Mouse (Mus musculus) hindbrain, embryonic 11.5 days (tissue): Measurements from ENCODE around the gene Gm44511. TPM values are rescaled to one million over a fixed set of nuclear protein-coding genes. Genes with fewer than 3 reads are reported as not detected.
A peak's percentile ranks its signal among the peaks of the same experiment; 100 is the strongest.
"Not testable (repeated sequence)": the region's sequence is repeated elsewhere in the genome, so short reads cannot be mapped to it uniquely, and the experiment has no call there.

ENCODE experiments used
- ATAC-seq: fragments of 200-750 bp; cut with Nextera tagmentation; 2 replicates; pipeline ENCODE4 v1.8.0; 2017; ENCODE audit warnings: mild to moderate bottlenecking, moderate TSS enrichment, moderate library complexity; ENCODE audit not compliant: low FRiP score
- DNase-seq: peaks from one replicate; pipeline ENCODE4 v3.0.0-alpha.2; 2015; ENCODE audit warnings: low spot score
- H3K27ac ChIP-seq: fragments of 300-500 bp; sonication (generic); 2 replicates; pipeline ENCODE4 v1.5.1; 2014; ENCODE audit warnings: mild to moderate bottlenecking, low read depth, low read length
- H3K27me3 ChIP-seq: fragments of 300-500 bp; sonication (generic); 2 replicates; pipeline ENCODE4 v1.6.1; 2014; ENCODE audit warnings: mild to moderate bottlenecking, low read length, moderate library complexity, mixed read lengths; ENCODE audit not compliant: control insufficient read depth, insufficient read depth
- H3K36me3 ChIP-seq: fragments of 300-500 bp; sonication (generic); 2 replicates; pipeline ENCODE4 v1.6.1; 2014; ENCODE audit warnings: mild to moderate bottlenecking, low read length, moderate library complexity, mixed read lengths; ENCODE audit not compliant: control insufficient read depth, insufficient read depth
- H3K4me1 ChIP-seq: fragments of 300-500 bp; sonication (generic); replicated peaks from 2 replicates; pipeline ENCODE4 v1.6.1; 2014; ENCODE audit warnings: low read length, mixed read lengths; ENCODE audit not compliant: control insufficient read depth, insufficient read depth
- H3K4me2 ChIP-seq: fragments of 300-500 bp; sonication (generic); replicated peaks from 2 replicates; pipeline ENCODE4 v1.6.1; 2014; ENCODE audit warnings: mild to moderate bottlenecking, low read depth, low read length
- H3K4me3 ChIP-seq: fragments of 300-500 bp; sonication (generic); 2 replicates; pipeline ENCODE4 v1.5.1; 2014; ENCODE audit warnings: low read depth, low read length
- H3K9ac ChIP-seq: fragments of 300-500 bp; sonication (generic); 2 replicates; pipeline ENCODE4 v1.6.1; 2014; ENCODE audit warnings: low read depth, low read length
- H3K9me3 ChIP-seq: fragments of 300-500 bp; sonication (generic); 2 replicates; pipeline ENCODE4 v1.6.1; 2016; ENCODE audit warnings: low read length; ENCODE audit not compliant: control insufficient read depth
- WGBS: fragments of 180-500 bp; shearing (Covaris S2); extraction: QIAGEN DNeasy Blood & Tissue Kit; methylation state at CpG from one replicate; pipeline ENCODE4 v1.1.7; 2014; 5-methylcytosine and 5-hydroxymethylcytosine counted together
- polyA plus RNA-seq: library from polyadenylated mRNA; unstranded; fragments of >200 nt; fragmentation: Nextera tagmentation; extraction: Ambion mirVana; gene quantifications from 2 replicates; pipeline ENCODE4 v1.2.1, GENCODE M21; 2014

Gm44511 gene
- polyA plus RNA-seq, 1 experiment from 2014 or later: not detected

DNA sequence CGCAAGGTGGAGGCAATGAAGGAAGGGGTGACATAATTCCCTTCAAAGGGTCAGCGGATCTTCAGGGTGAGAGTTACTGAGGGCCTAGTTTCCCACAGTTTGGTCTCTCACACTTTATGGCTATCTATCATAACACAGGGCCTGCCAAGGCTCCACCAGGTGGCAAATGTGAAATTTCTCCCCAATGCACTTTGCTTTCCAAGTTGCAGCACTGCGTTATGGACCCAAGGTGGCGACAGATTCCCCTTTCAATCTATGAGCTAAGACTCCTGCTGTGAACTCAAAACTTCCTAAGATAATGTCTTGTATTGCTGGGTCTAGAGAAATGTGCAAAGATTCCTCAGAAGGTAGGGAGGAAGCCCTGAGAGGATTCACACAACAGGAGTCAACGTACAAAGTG, 17.6 kb downstream of the Gm44511 start:
- DNase-seq: peak; percentile 14

DNA sequence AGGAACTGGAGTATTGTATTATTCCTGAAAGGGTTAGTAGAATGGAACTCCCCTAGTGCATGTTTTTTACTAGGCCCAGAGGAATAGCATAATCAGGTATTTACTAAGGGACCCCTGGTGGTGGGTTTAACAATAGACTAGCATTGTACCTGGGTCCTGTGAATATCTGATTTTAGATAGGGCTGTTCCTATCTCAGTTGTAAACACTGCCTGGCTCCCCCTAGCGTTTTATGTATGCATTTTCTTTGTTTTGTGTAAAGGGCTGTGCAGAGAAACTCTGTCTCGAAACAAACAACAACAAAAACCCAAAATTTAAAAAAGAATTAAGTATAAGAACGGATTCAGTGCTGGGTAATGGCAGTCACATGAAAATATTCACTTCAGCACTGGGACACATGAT, 19.1 kb downstream of the Gm44511 start:
- Histone ChIP-seq H3K36me3 (no peaks in the 10 kb centered on the region), H3K4me3 (no peak overlapping the region), H3K27me3 (no peaks in the 10 kb centered on the region), H3K4me1 (no peaks in the 10 kb centered on the region), H3K9me3 (no peaks in the 10 kb centered on the region), H3K27ac (no peak overlapping the region), H3K9ac (no peak overlapping the region), H3K4me2 (no peak overlapping the region)
- DNase-seq (no peak), ATAC-seq (no peak)
- 67% methylated on average over 3 of the region's 3 CpGs for WGBS

More for the DNA sequence above, 17.6 kb downstream of the Gm44511 start:
- no peak overlapping the region for H3K4me3 ChIP-seq
- 86% methylated on average over 5 of the region's 5 CpGs for WGBS
- H3K9ac ChIP-seq: no peak overlapping the region
- no peaks in the 10 kb centered on the region for H3K36me3 ChIP-seq
- H3K27me3 ChIP-seq: no peaks in the 10 kb centered on the region
- ATAC-seq: no peak
- no peaks in the 10 kb centered on the region for H3K9me3 ChIP-seq
- H3K4me1 ChIP-seq: no peaks in the 10 kb centered on the region
- no peak overlapping the region for H3K4me2 ChIP-seq
- H3K27ac ChIP-seq: no peak overlapping the region

DNA sequence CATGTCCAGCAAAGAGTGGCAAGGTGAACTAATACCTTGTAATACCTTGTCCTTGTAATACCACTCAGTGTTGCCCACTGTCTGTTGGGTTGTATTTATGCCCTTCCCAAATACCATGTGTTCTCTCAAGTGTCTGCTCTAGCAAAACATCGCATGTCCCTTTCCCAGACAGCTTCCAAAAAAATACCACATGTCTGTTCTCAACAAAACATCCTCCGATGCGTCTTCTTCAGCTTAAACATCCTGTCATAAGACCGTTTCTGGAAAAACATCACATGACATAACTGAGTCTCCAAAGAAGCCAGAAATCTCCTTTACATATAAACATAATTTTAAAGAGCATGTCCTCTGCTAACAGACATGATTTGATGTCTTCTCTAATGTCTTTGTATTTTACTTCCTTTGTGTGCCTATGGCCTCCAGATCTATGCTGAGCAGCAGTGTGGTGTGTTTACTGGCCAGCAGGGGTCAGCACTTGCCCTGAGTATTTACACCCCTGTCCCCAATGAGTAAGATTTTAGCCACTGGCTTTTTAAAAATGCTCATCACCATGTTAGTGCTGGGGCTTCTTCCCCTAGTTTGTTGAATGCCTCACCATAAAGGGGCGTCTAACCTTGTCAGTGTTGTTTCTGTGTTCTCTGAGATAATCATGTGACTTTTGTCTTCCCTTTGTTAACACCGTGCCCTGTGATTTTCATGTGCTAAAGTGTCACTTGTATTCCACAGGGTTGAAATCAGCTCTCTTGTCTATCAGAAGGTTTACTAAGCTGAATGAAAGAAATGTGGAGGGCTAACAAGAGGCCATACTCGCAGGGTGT, 21.1 kb downstream of the Gm44511 start:
- ATAC-seq: peak; percentile 49; the same call in 1 of the 2 replicates
- WGBS: 73% methylated on average over 7 of the region's 7 CpGs

DNA sequence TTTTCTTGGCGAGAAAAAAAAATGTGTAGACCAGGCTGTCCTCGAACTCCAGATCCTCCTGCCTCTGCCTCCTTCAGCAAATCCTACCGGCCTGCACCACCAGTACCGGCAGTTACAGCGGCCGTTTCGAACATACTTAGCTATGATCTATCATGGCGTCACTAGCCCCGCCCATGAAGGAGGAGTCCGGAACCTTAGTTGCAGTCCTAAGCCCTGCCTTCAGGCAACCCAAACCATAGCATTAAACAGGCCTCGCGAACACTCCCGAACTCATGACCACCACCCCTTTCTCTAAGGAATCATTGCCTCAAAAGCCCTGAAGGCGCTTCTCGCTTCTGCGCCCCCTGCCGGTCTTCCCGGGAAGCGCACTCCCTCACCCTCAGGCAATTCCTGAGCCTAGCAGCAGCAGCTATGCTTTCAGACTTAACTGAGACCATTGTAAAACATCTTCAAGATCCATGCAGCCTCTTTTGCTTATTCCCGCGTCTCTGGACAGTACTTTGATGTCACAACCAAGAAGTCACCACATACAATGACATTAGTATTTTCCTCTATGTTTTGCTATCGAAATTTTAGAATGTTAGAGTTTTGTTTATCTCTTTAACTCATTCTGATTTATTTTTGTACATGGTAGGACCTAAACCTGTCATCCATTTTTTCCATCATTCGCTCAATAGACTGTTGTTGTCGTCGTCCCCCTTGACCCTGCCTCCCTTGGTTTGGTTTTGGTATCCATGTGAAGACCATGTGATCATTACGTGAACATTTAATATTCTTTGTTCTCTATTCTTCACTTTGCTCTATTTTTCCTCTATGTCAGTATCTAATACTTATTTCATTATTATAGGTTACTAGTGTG, 22.9 kb downstream of the Gm44511 start:
- peak overlapping the region; percentile 49 for H3K4me2 ChIP-seq
- H3K9me3 ChIP-seq: no peaks in the 10 kb centered on the region
- H3K27ac ChIP-seq: no peak overlapping the region
- H3K4me3 ChIP-seq: peak overlapping the region; percentile 40
- DNase-seq (peak; percentile 99), ATAC-seq (peak; percentile 91)
- no peaks in the 10 kb centered on the region for H3K4me1 ChIP-seq
- H3K27me3 ChIP-seq: no peaks in the 10 kb centered on the region
- WGBS: 6% methylated on average over 26 of the region's 26 CpGs
- H3K9ac ChIP-seq: peak overlapping the region; percentile 62; the same call in 1 of the 2 replicates
- no peaks in the 10 kb centered on the region for H3K36me3 ChIP-seq

More for the DNA sequence above, 21.1 kb downstream of the Gm44511 start:
- not testable (repeated sequence) for H3K4me1 ChIP-seq, H3K9ac ChIP-seq, H3K9me3 ChIP-seq, H3K27ac ChIP-seq, H3K4me2 ChIP-seq, H3K36me3 ChIP-seq, H3K4me3 ChIP-seq, H3K27me3 ChIP-seq
- DNase-seq: peak; percentile 77

DNA sequence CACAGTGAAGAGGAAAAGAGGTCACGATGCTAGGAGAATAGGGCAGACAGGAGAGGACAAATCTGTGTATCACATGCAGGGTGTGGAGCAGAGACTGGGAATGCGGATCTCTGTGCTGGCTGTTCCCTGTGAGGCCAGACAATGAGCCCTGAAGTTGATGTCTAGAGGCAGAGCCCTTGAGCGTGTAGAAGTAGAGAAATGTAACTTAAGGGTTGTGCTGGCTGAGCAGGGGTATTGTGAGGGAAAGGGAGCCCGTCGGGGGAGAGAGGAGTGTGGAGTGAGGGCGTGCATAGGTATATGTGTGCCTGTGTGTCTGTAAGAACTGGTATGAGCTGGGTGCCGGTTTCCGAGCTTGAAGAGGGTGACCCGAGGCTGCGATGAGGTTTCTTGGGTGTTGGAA, 23.6 kb downstream of the Gm44511 start:
- Histone ChIP-seq H3K4me1 (no peaks in the 10 kb centered on the region), H3K9ac (peak overlapping the region; percentile 62), H3K4me3 (peak overlapping the region; percentile 40), H3K9me3 (no peaks in the 10 kb centered on the region), H3K4me2 (peak overlapping the region; percentile 49), H3K27ac (no peak overlapping the region), H3K27me3 (no peaks in the 10 kb centered on the region), H3K36me3 (no peaks in the 10 kb centered on the region)
- no peak for DNase-seq
- peak; percentile 50 for ATAC-seq
- WGBS: 13% methylated on average over 10 of the region's 10 CpGs

DNA sequence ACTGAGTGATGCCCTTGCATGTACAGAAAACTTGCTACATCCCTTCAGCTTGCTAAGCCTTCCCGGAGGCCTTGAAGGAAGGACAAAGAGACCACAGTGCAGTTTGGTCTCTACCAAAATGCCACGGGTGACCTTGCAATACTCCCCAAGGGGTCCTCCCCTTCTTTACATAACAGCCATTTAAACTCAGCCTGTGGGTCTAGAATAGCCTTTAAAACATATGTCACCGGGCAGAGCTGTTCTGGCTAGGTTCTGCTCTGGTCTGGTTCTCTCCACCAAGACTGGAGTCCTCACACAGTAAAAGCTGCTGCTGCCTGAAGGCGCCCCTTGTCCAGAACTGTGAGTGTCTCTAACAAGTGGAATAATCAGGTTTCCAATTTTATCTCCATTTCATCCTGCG, 25.4 kb downstream of the Gm44511 start:
- not testable (repeated sequence) for ATAC-seq, H3K4me2 ChIP-seq, H3K27ac ChIP-seq, H3K4me1 ChIP-seq, H3K9ac ChIP-seq, H3K4me3 ChIP-seq, H3K9me3 ChIP-seq, H3K36me3 ChIP-seq, DNase-seq, H3K27me3 ChIP-seq
- WGBS: 75% methylated on average over 5 of the region's 5 CpGs

DNA sequence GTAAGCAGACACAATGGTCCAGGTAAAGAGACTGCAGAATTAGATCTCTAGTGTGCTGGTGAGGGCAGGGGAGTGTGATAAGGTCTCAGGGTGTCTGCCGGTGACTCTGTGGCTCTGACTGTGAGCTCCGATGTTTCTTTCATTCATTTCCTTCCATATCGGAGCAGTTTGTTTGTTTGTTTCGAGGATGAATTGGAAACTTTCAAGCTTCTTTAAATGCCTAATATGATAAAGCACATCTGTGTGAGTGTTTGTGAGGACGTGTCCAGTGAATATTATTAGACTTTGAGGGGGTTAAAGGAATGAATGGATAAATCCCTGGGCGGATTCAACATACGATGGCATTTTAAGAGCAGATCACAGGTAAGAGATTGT, 26.2 kb downstream of the Gm44511 start:
- DNase-seq (peak; percentile 41), ATAC-seq (no peak)
- Histone ChIP-seq H3K36me3 (no peaks in the 10 kb centered on the region), H3K4me2 (peak overlapping the region; percentile 28; the same call in 1 of the 2 replicates), H3K27ac (no peak overlapping the region), H3K9me3 (no peaks in the 10 kb centered on the region), H3K4me1 (no peaks in the 10 kb centered on the region), H3K27me3 (no peaks in the 10 kb centered on the region), H3K4me3 (peak overlapping the region; percentile 61), H3K9ac (no peak overlapping the region)
- WGBS: 26% methylated on average over 7 of the region's 7 CpGs

DNA sequence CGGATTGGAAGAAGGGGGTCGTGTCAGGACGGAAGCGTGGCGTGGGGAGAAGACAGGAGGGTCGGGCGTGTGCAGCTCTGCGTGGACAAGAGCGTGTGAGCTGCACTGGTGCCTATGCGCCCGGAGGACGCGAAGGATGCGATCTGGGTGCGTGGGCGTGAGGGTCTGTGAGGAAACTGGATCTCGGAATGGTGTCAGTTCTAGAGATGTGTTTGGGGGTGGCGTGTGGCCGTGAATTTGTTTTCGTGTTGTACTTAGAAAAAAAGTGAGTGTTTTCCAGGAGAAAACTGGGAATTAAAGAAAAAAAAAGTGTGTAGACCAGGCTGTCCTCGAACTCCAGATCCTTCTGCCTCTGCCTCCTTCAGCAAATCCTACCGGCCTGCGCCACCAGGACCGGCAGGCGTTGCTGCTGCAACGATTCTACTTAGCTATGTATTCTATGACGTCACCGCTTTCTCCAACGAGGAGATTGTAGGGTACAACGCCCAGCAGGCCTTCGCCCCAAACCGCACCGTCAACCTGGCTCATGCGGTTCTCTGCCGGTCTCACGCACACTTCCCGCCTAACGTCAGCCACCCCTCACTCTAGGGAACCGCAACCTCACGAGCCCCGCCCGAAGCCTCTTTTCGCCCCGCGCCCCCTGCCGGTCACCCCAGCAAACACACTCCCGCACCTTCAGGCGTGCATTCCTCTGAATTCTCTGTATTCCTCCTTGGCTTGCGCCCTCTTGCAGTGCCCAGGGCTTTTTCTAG, 26.8 kb downstream of the Gm44511 start:
- H3K4me1 ChIP-seq, H3K27me3 ChIP-seq, H3K36me3 ChIP-seq, H3K9me3 ChIP-seq: not testable (repeated sequence)
- DNase-seq (peak; percentile 96), ATAC-seq (peak; percentile 78)
- Histone ChIP-seq H3K9ac (peak overlapping the region; percentile 64), H3K4me3 (peak overlapping the region; percentile 61), H3K4me2 (peak overlapping the region; percentile 37), H3K27ac (0 out of 2 replicates have a peak overlapping the region, but pooled peaks have one; percentile 24)
- WGBS: under 1% methylated on average over 49 of the region's 49 CpGs
